In the genomic region with DNA sequence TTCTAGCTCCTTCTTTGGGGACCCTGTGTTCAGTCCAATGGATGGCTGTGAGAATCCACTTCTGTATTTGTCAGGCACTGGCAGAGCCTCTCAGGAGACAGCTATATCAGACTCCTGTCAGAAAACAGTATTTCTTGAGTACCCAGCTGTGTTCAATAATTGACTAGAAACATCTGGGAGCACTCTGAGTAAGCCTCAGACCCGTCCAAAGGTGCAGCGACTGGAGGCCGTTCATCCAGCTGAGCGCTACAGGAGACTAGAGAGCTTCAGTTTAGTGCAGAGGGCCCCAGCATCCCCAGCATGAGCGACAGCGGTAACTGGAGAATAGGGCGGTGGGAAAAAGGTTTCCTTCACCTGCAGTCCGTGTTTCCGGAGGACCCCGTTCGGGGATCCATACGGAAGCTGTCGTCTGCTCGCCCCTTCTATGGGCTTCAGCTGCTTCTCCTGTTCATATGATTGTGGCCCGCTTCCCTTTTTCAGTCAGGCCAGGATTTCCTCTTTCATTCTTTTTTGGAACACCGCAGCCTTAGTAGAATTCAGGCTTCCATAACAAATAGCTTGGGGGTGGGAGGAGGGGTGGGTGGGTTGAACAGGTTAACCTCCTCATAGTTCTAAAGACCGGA, we compare ENCODE assay signal across 16 mouse cellular contexts. TPM values are rescaled to one million over a fixed set of nuclear protein-coding genes. Genes with fewer than 3 reads are reported as not detected.
DNase-seq lines count a peak whose midpoint lies in the region; ATAC-seq lines count a peak whose summit lies in the region.
"Had no signal": no experiment of that assay in that cellular context is flagged by ENCODE, and none has a peak within 500 bp of the region (broad histone marks: within the 10 kb centered on the region; RNA-seq: fewer than 3 reads in every experiment).

No protein-coding gene starts in this region.

- H3K9ac ChIP-seq in kidney, embryonic 16.5 days (replicated peaks; ENCODE audit: low read length): no peak overlapping the region
- no peak overlapping the region for H3K9ac ChIP-seq in embryonic facial prominence, embryonic 11.5 days (replicated peaks; ENCODE audit: low read length)
- H3K9ac ChIP-seq in intestine, embryonic 16.5 days (ENCODE audit: low read depth, low read length): no peak overlapping the region
- H3K9ac ChIP-seq: midbrain, embryonic 15.5 days had no signal

- no peaks in the 10 kb centered on the region for H3K9me3 ChIP-seq in kidney, embryonic 16.5 days (ENCODE audit: low read length)
- H3K9me3 ChIP-seq in embryonic facial prominence, embryonic 11.5 days (replicated peaks; ENCODE audit: control insufficient read depth, low read length): no peaks in the 10 kb centered on the region
- no peaks in the 10 kb centered on the region for H3K9me3 ChIP-seq in intestine, embryonic 16.5 days (ENCODE audit: control insufficient read depth, low read length)
- H3K9me3 ChIP-seq: hindbrain, embryonic 10.5 days; midbrain, embryonic 15.5 days had no signal

- no peak overlapping the region for H3K4me2 ChIP-seq in kidney, embryonic 16.5 days (replicated peaks; ENCODE audit: low read depth, low read length)
- no peak overlapping the region for H3K4me2 ChIP-seq in embryonic facial prominence, embryonic 11.5 days (ENCODE audit: low read depth, low read length)
- H3K4me2 ChIP-seq in intestine, embryonic 16.5 days (ENCODE audit: low read depth, low read length): no peak overlapping the region
- H3K4me2 ChIP-seq: midbrain, embryonic 15.5 days had no signal

- no peak for DNase-seq in kidney, postnatal 25 days
- DNase-seq in embryonic facial prominence, embryonic 11.5 days (ENCODE audit: low spot score): peak; percentile 72
- no peak for DNase-seq in MN1 (ENCODE audit: low spot score)
- DNase-seq in right cerebral cortex, postnatal 36 days (ENCODE audit: low spot score in 2 of 2): no peak
- DNase-seq: cerebellum, postnatal 25 days; heart, adult 2 months; lung, postnatal 10 days; right cerebral cortex, postnatal 14 days; thymus, postnatal 36 days had no signal

- H3K36me3 ChIP-seq in kidney, embryonic 16.5 days (ENCODE audit: insufficient read depth, low read length): no peaks in the 10 kb centered on the region
- no peaks in the 10 kb centered on the region for H3K36me3 ChIP-seq in embryonic facial prominence, embryonic 11.5 days (replicated peaks; ENCODE audit: control insufficient read depth, insufficient read depth, low read depth, low read length)
- no peaks in the 10 kb centered on the region for H3K36me3 ChIP-seq in intestine, embryonic 16.5 days (ENCODE audit: control insufficient read depth, insufficient read depth, low read length)
- H3K36me3 ChIP-seq: hindbrain, embryonic 10.5 days; midbrain, embryonic 15.5 days had no signal

- WGBS in kidney, embryonic 16.5 days: 31% methylated on average over 17 of the region's 17 CpGs
- 21% methylated on average over 17 of the region's 17 CpGs for WGBS in embryonic facial prominence, embryonic 11.5 days
- WGBS in intestine, embryonic 16.5 days: 43% methylated on average over 17 of the region's 17 CpGs

- no peak overlapping the region for H3K27ac ChIP-seq in kidney, embryonic 16.5 days (ENCODE audit: low read length)
- H3K27ac ChIP-seq in embryonic facial prominence, embryonic 11.5 days (replicated peaks; ENCODE audit: low read depth, low read length): no peak overlapping the region
- no peak overlapping the region for H3K27ac ChIP-seq in intestine, embryonic 16.5 days (ENCODE audit: low read length)
- H3K27ac ChIP-seq: heart, adult 2 months; hindbrain, embryonic 10.5 days; midbrain, embryonic 15.5 days had no signal

- H3K4me1 ChIP-seq in kidney, embryonic 16.5 days (ENCODE audit: insufficient read depth, low read length): peaks cover 5% of the 10 kb centered on the region; the same call in 1 of the 2 replicates
- H3K4me1 ChIP-seq in embryonic facial prominence, embryonic 11.5 days (ENCODE audit: control insufficient read depth, insufficient read depth, low read length): no peaks in the 10 kb centered on the region
- no peaks in the 10 kb centered on the region; the same call in 1 of the 2 replicates for H3K4me1 ChIP-seq in intestine, embryonic 16.5 days (ENCODE audit: control insufficient read depth, insufficient read depth, low read length)
- H3K4me1 ChIP-seq: midbrain, embryonic 15.5 days had no signal

- ATAC-seq in kidney, embryonic 16.5 days (ENCODE audit: low FRiP score, low TSS enrichment): peak; percentile 40; the same call in 1 of the 2 replicates
- no peak for ATAC-seq in embryonic facial prominence, embryonic 11.5 days (replicated peaks; ENCODE audit: insufficient number of reproducible peaks, low FRiP score, low TSS enrichment, low read depth)
- ATAC-seq in intestine, embryonic 16.5 days: 0 out of 2 replicates have a peak, but pooled peaks have one; percentile 40
- peak; percentile 62 for ATAC-seq in megakaryocyte progenitor cell, adult 5-6 weeks (replicated peaks; ENCODE audit: poor library complexity)
- ATAC-seq: CD4-positive, CD25-positive, alpha-beta regulatory T cell, adult 4 months; midbrain, embryonic 15.5 days had no signal

- H3K4me3 ChIP-seq in kidney, embryonic 16.5 days (ENCODE audit: low read length): no peak overlapping the region
- H3K4me3 ChIP-seq in embryonic facial prominence, embryonic 11.5 days (ENCODE audit: low read depth, low read length): no peak overlapping the region
- H3K4me3 ChIP-seq in intestine, embryonic 16.5 days (ENCODE audit: low read length): no peak overlapping the region
- H3K4me3 ChIP-seq: erythroblast, embryonic 14.5 days; heart, adult 2 months; hindbrain, embryonic 10.5 days; midbrain, embryonic 15.5 days had no signal

- H3K27me3 ChIP-seq in kidney, embryonic 16.5 days (ENCODE audit: insufficient read depth, low read length): no peaks in the 10 kb centered on the region
- H3K27me3 ChIP-seq in embryonic facial prominence, embryonic 11.5 days (ENCODE audit: control insufficient read depth, insufficient read depth, low read length): no peaks in the 10 kb centered on the region
- H3K27me3 ChIP-seq in intestine, embryonic 16.5 days (replicated peaks; ENCODE audit: control insufficient read depth, insufficient read depth, low read length): no peaks in the 10 kb centered on the region
- H3K27me3 ChIP-seq: midbrain, embryonic 15.5 days had no signal

RNA-seq across cellular contexts. Expression of gene Slamf9, which starts 24.2 kb away (rescaled TPM):
- 1.0 and 1.7 TPM in 2 replicates for polyA plus RNA-seq in kidney, embryonic 16.5 days (2015; fragmentation: Nextera tagmentation; extraction: Ambion mirVana)
- 0.48 and 0.53 TPM in 2 replicates for polyA plus RNA-seq in embryonic facial prominence, embryonic 11.5 days (2014; fragmentation: Nextera tagmentation; extraction: Ambion mirVana)
- polyA plus RNA-seq in intestine, embryonic 16.5 days (2015; fragmentation: Nextera tagmentation; extraction: Ambion mirVana): 1.6 and 2.3 TPM in 2 replicates
- total RNA-seq in megakaryocyte progenitor cell, adult 5-6 weeks (2015): 0.35 and 0.49 TPM in 2 replicates
- total RNA-seq in megakaryocyte progenitor cell, adult 5-6 weeks (2017): 0.41 and 0.62 TPM in 2 replicates
- polyA plus RNA-seq: CD4-positive, CD25-positive, alpha-beta regulatory T cell, adult 4 months; erythroblast, embryonic 14.5 days; hindbrain, embryonic 10.5 days had no signal

RNA-seq across cellular contexts. Expression of gene Igsf9, which starts 30.6 kb away (rescaled TPM):
- polyA plus RNA-seq in kidney, embryonic 16.5 days (2015; fragmentation: Nextera tagmentation; extraction: Ambion mirVana): 45.7 and 58.1 TPM in 2 replicates
- 36.8 and 46.6 TPM in 2 replicates for polyA plus RNA-seq in embryonic facial prominence, embryonic 11.5 days (2014; fragmentation: Nextera tagmentation; extraction: Ambion mirVana)
- polyA plus RNA-seq in intestine, embryonic 16.5 days (2015; fragmentation: Nextera tagmentation; extraction: Ambion mirVana): 109 and 110 TPM in 2 replicates
- 0.10 TPM in 1 of 2 replicates, not detected in the other for total RNA-seq in megakaryocyte progenitor cell, adult 5-6 weeks (2015)
- total RNA-seq in megakaryocyte progenitor cell, adult 5-6 weeks (2017): 0.30 TPM in 1 of 2 replicates, not detected in the other
- polyA plus RNA-seq: erythroblast, embryonic 14.5 days had no signal

RNA-seq across cellular contexts. Expression of gene Tagln2, which starts 48.9 kb away (rescaled TPM):
- polyA plus RNA-seq in kidney, embryonic 16.5 days (2015; fragmentation: Nextera tagmentation; extraction: Ambion mirVana): 280 and 282 TPM in 2 replicates
- 56.7 and 61.7 TPM in 2 replicates for polyA plus RNA-seq in embryonic facial prominence, embryonic 11.5 days (2014; fragmentation: Nextera tagmentation; extraction: Ambion mirVana)
- 469 and 470 TPM in 2 replicates for polyA plus RNA-seq in intestine, embryonic 16.5 days (2015; fragmentation: Nextera tagmentation; extraction: Ambion mirVana)
- 621 and 639 TPM in 2 replicates for total RNA-seq in megakaryocyte progenitor cell, adult 5-6 weeks (2015)
- 290 and 305 TPM in 2 replicates for total RNA-seq in megakaryocyte progenitor cell, adult 5-6 weeks (2017)
